Mouse (Mus musculus) heart, embryonic 15.5 days (tissue): Measurements from ENCODE around the gene Gm128. TPM values are rescaled to one million over a fixed set of nuclear protein-coding genes. Genes with fewer than 3 reads are reported as not detected.
A peak's percentile ranks its signal among the peaks of the same experiment; 100 is the strongest.

ENCODE experiments used
- ATAC-seq: fragments of 200-750 bp; cut with Nextera tagmentation; replicated peaks from 2 replicates; pipeline ENCODE4 v1.8.0; 2017; ENCODE audit warnings: low read depth, moderate TSS enrichment; ENCODE audit not compliant: insufficient number of reproducible peaks, insufficient read depth, low FRiP score
- H3K27ac ChIP-seq: fragments of 300-500 bp; sonication (generic); 2 replicates; pipeline ENCODE4 v1.5.1; 2015; ENCODE audit warnings: mild to moderate bottlenecking, inconsistent platforms
- H3K27me3 ChIP-seq: fragments of 300-500 bp; sonication (generic); 2 replicates; pipeline ENCODE4 v1.6.1; 2015; ENCODE audit warnings: inconsistent platforms
- H3K36me3 ChIP-seq: fragments of 300-500 bp; sonication (generic); 2 replicates; pipeline ENCODE4 v1.6.1; 2015; ENCODE audit warnings: mild to moderate bottlenecking, inconsistent platforms
- H3K4me1 ChIP-seq: fragments of 300-500 bp; sonication (generic); replicated peaks from 2 replicates; pipeline ENCODE4 v1.6.1; 2015; ENCODE audit warnings: inconsistent platforms
- H3K4me2 ChIP-seq: fragments of 300-500 bp; sonication (generic); 2 replicates; pipeline ENCODE4 v1.6.1; 2015; ENCODE audit warnings: inconsistent platforms, mild to moderate bottlenecking, moderate library complexity
- H3K4me3 ChIP-seq: fragments of 300-500 bp; sonication (generic); 2 replicates; pipeline ENCODE4 v1.5.1; 2015; ENCODE audit warnings: mild to moderate bottlenecking, inconsistent platforms
- H3K9ac ChIP-seq: fragments of 300-500 bp; sonication (generic); 2 replicates; pipeline ENCODE4 v1.6.1; 2015; ENCODE audit warnings: mild to moderate bottlenecking, inconsistent platforms
- H3K9me3 ChIP-seq: fragments of 300-500 bp; sonication (generic); replicated peaks from 2 replicates; pipeline ENCODE4 v1.6.1; 2016; ENCODE audit warnings: inconsistent platforms
- WGBS: fragments of 180-500 bp; shearing (Covaris S2); methylation state at CpG from one replicate; pipeline ENCODE4 v1.1.7; 2015; ENCODE audit warnings: mixed read lengths; 5-methylcytosine and 5-hydroxymethylcytosine counted together
- polyA plus RNA-seq: library from polyadenylated mRNA; unstranded; fragments of >200 nt; fragmentation: Nextera tagmentation; extraction: Ambion mirVana; gene quantifications from 2 replicates; pipeline ENCODE4 v1.2.1, GENCODE M21; 2015

The Gm128 gene
- polyA plus RNA-seq, 1 experiment from 2014 or later = 0.55 TPM

DNA sequence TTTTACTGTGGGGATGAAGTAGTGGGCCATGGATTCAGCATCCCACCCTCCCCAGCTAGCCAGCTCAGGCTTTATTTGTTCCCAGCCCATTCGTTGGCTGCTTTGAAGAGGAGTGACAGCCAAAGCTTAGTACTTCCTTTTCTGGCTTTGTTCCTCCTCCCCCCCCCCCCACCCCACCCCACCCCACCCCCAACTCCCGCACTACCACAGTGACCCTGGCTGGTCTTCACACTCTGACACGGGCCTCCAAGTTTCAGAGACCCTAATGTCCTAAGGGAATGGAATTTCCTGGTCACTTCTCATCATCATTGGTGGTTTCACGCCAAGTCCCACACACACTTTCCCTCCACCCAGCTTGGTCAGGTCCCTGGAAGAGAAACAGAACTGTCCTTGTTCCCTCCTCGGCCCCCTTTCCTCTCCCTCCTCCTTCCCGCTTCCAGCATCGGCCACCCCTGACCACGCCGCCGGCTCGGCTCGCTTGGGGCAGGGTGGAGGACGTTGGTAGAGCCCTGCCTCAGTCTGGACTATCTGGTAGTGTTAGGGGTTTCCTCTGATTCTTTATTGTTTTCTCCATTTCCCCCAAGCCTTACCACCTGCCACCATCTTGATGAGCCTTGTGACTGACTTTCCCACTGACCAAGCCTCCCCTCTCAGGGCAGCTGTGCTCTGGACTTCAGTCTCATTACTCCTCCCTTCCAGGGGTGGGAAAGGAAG is 11.5 kb downstream of the Gm128 start:
- WGBS = 13% methylated on average over 13 of the region's 13 CpGs
- Histone ChIP-seq H3K4me2 (peak overlapping the region; percentile 70), H3K4me3 (peak overlapping the region; percentile 93), H3K9me3 (no peaks in the 10 kb centered on the region), H3K27ac (peak overlapping the region; percentile 92), H3K27me3 (no peaks in the 10 kb centered on the region), H3K4me1 (peaks cover 45% of the 10 kb centered on the region), H3K9ac (peak overlapping the region; percentile 98), H3K36me3 (peaks cover 35% of the 10 kb centered on the region)
- ATAC-seq = peak; percentile 17; the same call in 1 of the 2 replicates

DNA sequence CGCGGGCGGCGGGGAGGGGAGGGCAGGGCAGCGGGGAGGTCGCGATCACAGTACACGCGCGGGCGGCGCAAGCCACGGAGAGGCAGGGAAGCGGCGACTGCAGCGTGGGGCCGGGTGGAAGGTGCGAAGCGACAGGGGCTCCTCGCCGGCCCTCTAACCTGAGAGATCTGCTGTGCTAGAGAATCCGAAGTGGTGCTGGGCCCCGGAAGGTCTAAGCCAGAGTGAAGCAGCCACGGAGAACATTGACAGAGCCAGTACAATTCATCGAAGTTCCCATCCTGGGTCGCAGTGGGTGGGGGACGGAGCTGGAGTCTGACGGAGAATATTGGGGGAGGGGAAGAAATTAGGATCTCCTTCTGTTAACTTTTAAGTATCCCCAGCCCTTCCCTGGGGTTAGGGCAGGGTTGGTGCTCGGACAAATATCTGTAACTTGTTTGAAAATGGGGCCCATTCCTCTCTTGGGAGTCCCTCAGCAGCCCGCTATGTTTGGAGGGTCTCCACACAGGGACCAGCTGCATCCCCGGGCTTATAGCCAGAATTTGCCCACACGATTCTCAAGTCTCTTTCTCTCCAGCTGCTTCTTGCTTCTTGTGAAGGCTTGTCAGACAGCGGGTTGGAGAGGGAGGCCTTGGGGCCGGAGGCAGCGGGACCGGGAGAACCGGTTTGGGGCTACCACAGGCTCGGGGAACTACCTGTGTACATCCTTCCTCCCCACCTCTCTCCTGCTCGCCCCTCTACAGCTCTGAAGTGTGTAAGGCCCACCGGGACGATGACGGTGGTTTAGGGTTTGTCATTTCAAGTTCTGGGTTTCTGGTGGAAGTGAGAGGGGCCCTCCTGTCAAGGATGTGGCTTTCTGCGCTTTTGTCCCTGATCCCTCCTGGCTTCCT is 12.3 kb downstream of the Gm128 start:
- peak overlapping the region; percentile 98 for H3K9ac ChIP-seq
- peak; percentile 5 for ATAC-seq
- peak overlapping the region; percentile 93 for H3K4me3 ChIP-seq
- H3K4me2 ChIP-seq = peak overlapping the region; percentile 70
- H3K27ac ChIP-seq = peak overlapping the region; percentile 92
- under 1% methylated on average over 43 of the region's 43 CpGs for WGBS
- no peaks in the 10 kb centered on the region for H3K27me3 ChIP-seq
- H3K9me3 ChIP-seq = no peaks in the 10 kb centered on the region
- H3K36me3 ChIP-seq = peaks cover 27% of the 10 kb centered on the region
- peaks cover 49% of the 10 kb centered on the region for H3K4me1 ChIP-seq

DNA sequence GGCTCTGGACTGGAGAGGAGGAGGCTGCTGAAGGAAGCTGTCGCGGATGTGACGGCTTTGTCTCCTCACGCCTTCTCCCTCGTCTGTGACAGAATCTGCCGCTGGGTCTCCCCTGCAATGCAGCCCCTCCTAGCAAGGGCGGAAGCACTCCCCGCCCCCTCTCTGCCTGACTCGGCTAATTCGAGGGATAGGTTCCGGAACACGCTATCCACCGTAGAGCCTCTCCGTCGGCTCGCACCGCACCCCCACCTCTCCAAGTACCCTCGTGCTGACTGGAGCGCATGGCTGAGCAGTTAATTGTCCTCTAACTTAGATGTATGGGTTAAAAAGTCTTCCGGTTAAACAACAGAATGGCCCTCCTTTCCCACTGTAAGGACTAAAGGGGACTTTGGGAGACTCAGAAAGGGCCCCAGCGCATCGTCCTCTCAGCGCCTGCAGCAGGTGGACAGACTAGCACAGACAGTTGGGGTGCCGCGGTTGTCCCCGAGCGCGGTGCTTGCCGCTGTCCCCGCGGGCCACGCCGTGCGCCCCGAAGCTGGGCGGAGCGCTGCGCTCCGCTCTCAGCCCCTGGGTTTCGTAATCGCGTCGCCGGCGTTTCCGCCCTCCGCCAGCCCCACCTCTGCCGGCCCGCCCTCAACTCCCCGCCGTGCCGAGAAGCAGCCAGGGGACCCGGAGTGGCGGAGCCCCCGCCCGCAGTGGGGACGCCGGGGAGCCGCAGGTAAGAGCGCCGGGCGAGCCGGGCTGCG is 13.1 kb downstream of the Gm128 start, which contains the start of gene Cdc42se1:
Cdc42se1 (plus strand) TSS at position 585 of the 746 bp plus-strand sequence.
- peaks cover 53% of the 10 kb centered on the region for H3K4me1 ChIP-seq
- WGBS = under 1% methylated on average over 62 of the region's 64 CpGs
- peak; percentile 89 for ATAC-seq

DNA sequence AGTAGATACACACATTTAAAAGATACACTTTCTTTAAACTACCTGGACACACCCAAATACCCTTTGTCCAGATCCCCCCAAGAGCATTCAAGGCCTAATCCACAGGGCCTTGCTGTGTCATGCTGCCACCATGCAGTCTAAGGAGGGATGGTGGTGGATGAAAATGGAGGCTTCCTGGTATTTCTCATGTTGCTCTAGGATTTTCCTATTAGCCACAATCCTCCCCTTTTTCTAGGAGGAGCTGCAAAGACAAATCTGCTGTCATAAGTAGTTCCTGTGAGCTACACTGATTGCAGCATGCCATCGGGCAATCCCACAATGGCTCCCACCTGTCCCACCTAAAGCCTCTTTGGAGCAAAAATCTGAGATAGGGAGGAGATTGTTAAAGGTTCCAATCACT is 14.2 kb downstream of the Gm128 start:
- Histone ChIP-seq H3K27ac (0 out of 2 replicates have a peak overlapping the region, but pooled peaks have one; percentile 8), H3K9me3 (no peaks in the 10 kb centered on the region), H3K36me3 (peaks cover 10% of the 10 kb centered on the region; the same call in 1 of the 2 replicates), H3K4me3 (peak overlapping the region; percentile 93), H3K4me2 (peak overlapping the region; percentile 70), H3K4me1 (peaks cover 48% of the 10 kb centered on the region), H3K9ac (peak overlapping the region; percentile 98; the same call in 1 of the 2 replicates), H3K27me3 (no peaks in the 10 kb centered on the region)
- 23% methylated on average over 1 of the region's 1 CpGs for WGBS
- no peak for ATAC-seq

More for the DNA sequence above, 13.1 kb downstream of the Gm128 start, which contains the start of gene Cdc42se1:
- H3K36me3 ChIP-seq = peaks cover 19% of the 10 kb centered on the region
- no peaks in the 10 kb centered on the region for H3K9me3 ChIP-seq
- no peaks in the 10 kb centered on the region for H3K27me3 ChIP-seq
- peak within 1 kb of the TSS; percentile 92 for H3K27ac ChIP-seq
- H3K4me2 ChIP-seq = peak within 1 kb of the TSS; percentile 70
- peak within 1 kb of the TSS; percentile 93 for H3K4me3 ChIP-seq
- H3K9ac ChIP-seq = peak within 1 kb of the TSS; percentile 98

DNA sequence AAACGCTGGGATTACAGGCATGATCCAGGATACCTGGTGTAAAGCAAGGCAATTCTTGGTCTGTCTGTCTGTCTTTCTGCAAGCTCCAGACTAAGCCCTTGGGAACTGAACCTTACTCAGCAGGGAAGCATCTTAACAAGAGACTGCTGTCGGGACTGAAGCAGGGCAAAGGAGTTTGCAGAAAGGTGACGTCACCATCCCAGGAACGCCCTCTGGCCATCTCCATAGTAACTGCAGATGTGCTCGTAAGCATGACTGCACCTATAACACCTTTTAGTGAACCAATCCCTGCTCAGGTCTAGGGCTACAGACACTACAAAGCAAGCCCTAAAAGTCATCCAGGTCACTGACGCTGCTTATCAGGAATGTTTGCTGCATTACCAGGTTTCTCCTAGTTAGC is 17.1 kb downstream of the Gm128 start:
- H3K9me3 ChIP-seq = no peaks in the 10 kb centered on the region
- no peaks in the 10 kb centered on the region for H3K27me3 ChIP-seq
- H3K4me3 ChIP-seq = no peak overlapping the region
- peaks cover 21% of the 10 kb centered on the region for H3K4me1 ChIP-seq
- 27% methylated on average over 6 of the region's 6 CpGs for WGBS
- H3K4me2 ChIP-seq = no peak overlapping the region
- no peak overlapping the region for H3K9ac ChIP-seq
- H3K27ac ChIP-seq = no peak overlapping the region
- peaks cover 11% of the 10 kb centered on the region; the same call in 1 of the 2 replicates for H3K36me3 ChIP-seq
- ATAC-seq = no peak

DNA sequence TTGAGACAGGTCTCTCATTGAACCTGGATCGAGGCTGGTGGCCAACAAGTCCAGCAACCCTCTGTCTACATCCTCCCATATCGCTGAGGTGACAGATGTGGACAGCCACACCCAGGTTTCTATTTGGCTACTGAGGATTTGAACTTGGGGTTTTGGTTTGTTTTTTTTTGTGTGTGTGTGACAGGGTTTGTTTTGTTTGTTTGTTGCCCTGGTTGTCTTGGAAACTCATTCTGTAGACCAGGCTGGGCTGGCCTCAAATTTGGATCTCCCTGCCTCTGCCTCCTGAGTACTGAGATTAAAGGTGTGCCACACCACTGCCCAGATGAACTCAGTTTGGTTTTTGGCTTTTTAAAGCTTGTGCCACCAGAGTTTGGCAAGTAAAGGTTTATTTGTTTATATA is 18.4 kb downstream of the Gm128 start:
- Histone ChIP-seq H3K9me3 (no peaks in the 10 kb centered on the region), H3K4me2 (no peak overlapping the region), H3K4me1 (peaks cover 23% of the 10 kb centered on the region), H3K4me3 (no peak overlapping the region), H3K36me3 (peaks cover 11% of the 10 kb centered on the region; the same call in 1 of the 2 replicates), H3K27ac (0 out of 2 replicates have a peak overlapping the region, but pooled peaks have one; percentile 23), H3K27me3 (no peaks in the 10 kb centered on the region), H3K9ac (no peak overlapping the region)
- WGBS = 94% methylated on average over 2 of the region's 2 CpGs
- ATAC-seq = no peak

DNA sequence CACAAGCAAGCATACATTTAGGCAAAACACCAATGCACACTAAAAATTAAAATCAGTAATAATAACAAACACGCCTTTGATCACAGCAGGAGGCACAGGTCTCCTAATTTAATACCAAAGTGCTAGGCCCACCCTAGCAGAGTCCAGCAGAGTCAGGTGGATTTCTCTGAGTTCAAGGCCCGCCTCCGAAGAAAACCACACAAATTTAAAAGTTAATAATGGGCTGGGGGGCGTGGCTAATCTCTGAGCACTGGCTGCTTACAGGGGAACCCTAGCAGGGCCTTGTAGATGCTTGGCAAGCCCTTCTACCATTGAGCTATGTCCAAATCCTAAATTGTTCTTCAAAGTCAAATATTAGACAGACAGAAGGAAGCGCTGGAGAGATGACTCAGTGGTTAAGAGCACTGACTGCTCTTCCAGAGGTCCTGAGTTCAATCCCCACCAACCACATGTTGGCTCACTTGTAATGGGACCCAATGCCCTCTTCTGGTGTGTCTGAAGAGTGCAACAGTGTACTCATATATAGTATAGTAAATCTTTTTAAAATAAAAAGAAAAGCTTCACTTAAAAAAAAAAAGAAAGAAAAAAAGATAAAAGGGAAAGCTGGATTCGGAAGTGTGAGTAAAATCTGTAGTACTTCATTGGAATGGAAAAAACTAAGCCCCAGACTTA is 22.8 kb downstream of the Gm128 start:
- no peak overlapping the region for H3K9ac ChIP-seq
- H3K27ac ChIP-seq = peak overlapping the region; percentile 99
- 81% methylated on average over 6 of the region's 6 CpGs for WGBS
- H3K4me3 ChIP-seq = peak overlapping the region; percentile 72
- peaks cover 16% of the 10 kb centered on the region for H3K4me1 ChIP-seq
- H3K4me2 ChIP-seq = peak overlapping the region; percentile 65
- H3K27me3 ChIP-seq = no peaks in the 10 kb centered on the region
- peaks cover 27% of the 10 kb centered on the region; the same call in 1 of the 2 replicates for H3K36me3 ChIP-seq
- ATAC-seq = no peak
- no peaks in the 10 kb centered on the region for H3K9me3 ChIP-seq

DNA sequence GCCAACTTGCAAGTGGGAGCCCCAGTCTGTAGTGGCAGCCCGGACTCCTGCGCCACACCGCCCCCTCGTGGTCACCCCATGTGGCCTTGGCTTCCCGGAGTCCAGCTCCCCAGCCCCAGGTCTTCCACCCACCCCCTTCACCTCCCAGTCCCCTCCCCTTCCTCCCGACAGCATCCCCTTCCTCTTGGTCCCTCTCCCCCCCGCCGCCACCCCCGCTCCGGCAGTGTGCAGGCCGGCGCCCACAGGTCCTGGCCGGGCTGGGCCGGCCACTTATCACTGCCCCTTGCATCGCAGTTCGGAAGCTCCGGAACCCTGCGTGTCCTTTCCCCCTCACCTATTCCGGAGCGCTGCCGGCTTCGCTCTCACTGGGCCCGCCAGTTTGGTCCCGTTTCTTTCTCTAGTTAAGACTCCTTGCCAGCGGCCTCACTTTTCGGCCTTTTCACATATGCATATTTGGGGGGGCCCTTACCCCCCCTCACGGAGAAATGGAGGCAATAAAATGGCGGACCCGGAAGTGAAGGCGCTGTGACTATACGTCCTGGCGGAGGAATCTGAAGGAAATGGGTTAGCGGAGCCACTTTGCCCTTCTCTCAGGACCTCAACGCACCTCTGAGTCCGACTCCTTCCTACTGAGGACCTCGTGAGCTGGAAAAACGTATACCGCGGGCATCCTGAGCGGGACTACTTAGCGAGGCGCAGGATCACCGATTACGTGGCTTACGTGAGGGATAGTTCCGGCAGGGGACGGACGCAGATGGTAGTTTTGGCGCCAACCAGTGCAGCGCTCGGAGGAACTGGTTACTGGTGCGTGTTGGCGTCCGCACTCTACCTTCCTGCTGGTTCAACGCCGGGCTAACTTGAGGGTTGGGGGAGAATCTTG is 23.9 kb downstream of the Gm128 start, which contains the start of gene Gabpb2:
Gabpb2 (minus strand) TSS at position 662 of the 880 bp plus-strand sequence.
- Histone ChIP-seq H3K9me3 (no peaks in the 10 kb centered on the region), H3K27ac (peak within 1 kb of the TSS; percentile 99), H3K27me3 (no peaks in the 10 kb centered on the region), H3K4me1 (peaks cover 16% of the 10 kb centered on the region), H3K4me3 (peak within 1 kb of the TSS; percentile 72), H3K9ac (peak within 1 kb of the TSS; percentile 87), H3K36me3 (peaks cover 27% of the 10 kb centered on the region; the same call in 1 of the 2 replicates), H3K4me2 (peak within 1 kb of the TSS; percentile 65)
- 0% methylated on average over 56 of the region's 56 CpGs for WGBS
- peak; percentile 91 for ATAC-seq

DNA sequence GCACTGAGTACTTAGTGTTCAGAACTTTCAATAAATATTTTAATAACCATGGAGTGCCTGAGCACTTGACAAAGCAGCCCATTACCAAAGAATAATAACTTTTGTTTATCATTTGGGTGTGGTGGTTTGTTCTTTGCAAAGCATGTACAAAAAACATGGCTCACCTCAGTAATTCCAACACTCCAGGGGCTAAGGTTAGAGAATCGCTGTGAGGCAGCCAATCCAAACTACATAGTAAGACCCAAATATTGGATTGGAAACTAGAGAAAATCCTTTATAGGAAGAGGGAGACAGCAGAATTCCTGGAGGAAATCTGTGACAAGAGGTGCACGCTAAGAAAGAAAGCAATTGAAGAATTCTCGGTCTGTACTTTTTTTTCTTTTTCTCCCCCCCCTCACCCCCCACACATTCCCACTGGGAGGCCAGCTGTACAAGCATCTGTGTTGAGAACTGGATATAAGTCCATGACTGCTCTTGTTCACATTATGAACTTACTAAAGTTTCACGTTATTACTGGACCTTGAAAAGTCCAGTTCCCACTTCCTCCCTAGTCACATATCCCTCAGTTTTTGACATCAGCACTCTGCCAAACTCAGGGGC is 24.6 kb downstream of the Gm128 start:
- no peak; the same call in none of the 2 replicates for ATAC-seq
- peaks cover 29% of the 10 kb centered on the region for H3K36me3 ChIP-seq
- H3K27me3 ChIP-seq = no peaks in the 10 kb centered on the region
- peak overlapping the region; percentile 72 for H3K4me3 ChIP-seq
- 13% methylated on average over 4 of the region's 4 CpGs for WGBS
- H3K9ac ChIP-seq = peak overlapping the region; percentile 87
- H3K9me3 ChIP-seq = no peaks in the 10 kb centered on the region
- peak overlapping the region; percentile 65 for H3K4me2 ChIP-seq
- peak overlapping the region; percentile 99 for H3K27ac ChIP-seq
- H3K4me1 ChIP-seq = peaks cover 14% of the 10 kb centered on the region
